In the genomic region with DNA sequence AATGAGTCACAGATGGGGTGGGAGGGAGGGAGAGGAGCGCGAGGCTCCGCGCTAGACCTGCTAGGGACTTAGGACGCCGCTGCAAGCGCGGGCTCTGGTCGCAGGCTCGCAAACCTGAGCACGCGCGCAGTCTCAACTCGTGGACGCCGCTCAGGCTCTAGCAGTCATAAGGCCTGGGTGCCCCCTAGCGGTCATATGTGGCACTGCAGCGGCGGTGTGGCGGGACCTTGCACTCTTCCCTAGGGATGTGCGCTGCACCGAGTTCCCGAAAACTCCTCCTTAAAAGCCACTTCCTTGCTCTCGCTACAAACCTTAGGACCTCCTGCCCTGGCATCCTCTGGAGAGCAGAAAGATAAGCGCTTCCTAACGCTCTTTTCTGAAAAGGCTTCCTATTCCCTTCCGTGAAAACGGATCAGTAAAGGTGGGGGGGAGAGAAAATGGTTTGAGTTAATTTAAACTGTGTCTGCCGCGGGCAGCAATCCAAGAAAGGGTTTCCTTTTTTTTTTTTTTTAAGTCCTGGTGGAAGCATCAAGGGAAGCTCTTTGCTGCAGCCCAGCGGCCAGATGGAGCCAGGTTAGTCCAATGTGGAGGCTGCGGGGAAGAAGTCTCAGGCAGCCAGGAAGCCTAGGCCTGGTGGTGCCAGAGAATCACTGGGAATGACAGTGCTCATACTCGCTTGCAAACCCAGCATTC, we compare ENCODE assay signal across 8 mouse cellular contexts. TPM values are rescaled to one million over a fixed set of nuclear protein-coding genes. Genes with fewer than 3 reads are reported as not detected.
DNase-seq lines count a peak whose midpoint lies in the region; ATAC-seq and TF ChIP-seq lines count a peak whose summit lies in the region.

No protein-coding gene starts in this region.

- no peaks in the 10 kb centered on the region for H3K4me1 ChIP-seq in bone marrow macrophage, adult 2 months (ENCODE audit: control insufficient read depth, insufficient read depth, low read length)
- H3K4me1 ChIP-seq in embryonic facial prominence, embryonic 15.5 days = peaks cover 11% of the 10 kb centered on the region
- peaks cover 12% of the 10 kb centered on the region; the same call in 1 of the 2 replicates for H3K4me1 ChIP-seq in heart, embryonic 10.5 days
- peaks cover 11% of the 10 kb centered on the region for H3K4me1 ChIP-seq in kidney, embryonic 15.5 days
- peaks cover 15% of the 10 kb centered on the region for H3K4me1 ChIP-seq in limb, embryonic 15.5 days

- peak; percentile 86 for ATAC-seq in embryonic facial prominence, embryonic 15.5 days (ENCODE audit: insufficient number of reproducible peaks, low FRiP score, low TSS enrichment, low read depth)
- ATAC-seq in kidney, embryonic 15.5 days (replicated peaks; ENCODE audit: low FRiP score) = peak; percentile 85
- ATAC-seq in limb, embryonic 15.5 days (ENCODE audit: insufficient number of reproducible peaks, low FRiP score, low TSS enrichment, low read depth) = peak; percentile 86

- DNase-seq in B cell, adult 2 months = peak; percentile 89
- peak; percentile 94 for DNase-seq in heart, embryonic 10.5 days (ENCODE audit: low spot score)
- peak; percentile 52 to 67 for DNase-seq in monocyte, adult 2 months (ENCODE audit: low read depth in 1 of 2, low spot score in 2 of 2)
- peak; percentile 66 to 78 for DNase-seq in spleen, postnatal 14 days (ENCODE audit: low spot score in 2 of 2)

- no peak for TF ChIP-seq POLR2A in bone marrow macrophage, adult 2 months (IDR thresholded peaks at IDR 0.05; ENCODE audit: borderline replicate concordance, low read depth, low read length)

- peak overlapping the region; percentile 89 for H3K4me2 ChIP-seq in embryonic facial prominence, embryonic 15.5 days (replicated peaks)
- peak overlapping the region; percentile 84 for H3K4me2 ChIP-seq in kidney, embryonic 15.5 days
- peak overlapping the region; percentile 77 for H3K4me2 ChIP-seq in limb, embryonic 15.5 days

- no peaks in the 10 kb centered on the region for H3K9me3 ChIP-seq in embryonic facial prominence, embryonic 15.5 days (replicated peaks)
- no peaks in the 10 kb centered on the region for H3K9me3 ChIP-seq in heart, embryonic 10.5 days
- H3K9me3 ChIP-seq in kidney, embryonic 15.5 days (replicated peaks) = no peaks in the 10 kb centered on the region
- H3K9me3 ChIP-seq in limb, embryonic 15.5 days = no peaks in the 10 kb centered on the region

- TF ChIP-seq CTCF in bone marrow macrophage, adult 2 months (IDR thresholded peaks at IDR 0.05; ENCODE audit: low read depth, low read length) = peak; percentile 61

- under 1% methylated on average over 31 of the region's 33 CpGs for WGBS in embryonic facial prominence, embryonic 15.5 days
- under 1% methylated on average over 33 of the region's 33 CpGs for WGBS in heart, embryonic 10.5 days
- 1% methylated on average over 33 of the region's 33 CpGs for WGBS in kidney, embryonic 15.5 days
- 1% methylated on average over 33 of the region's 33 CpGs for WGBS in limb, embryonic 15.5 days

- peak overlapping the region; percentile 39; the same call in 1 of the 2 replicates for H3K4me3 ChIP-seq in bone marrow macrophage, adult 2 months (ENCODE audit: insufficient read depth, low read length)
- H3K4me3 ChIP-seq in embryonic facial prominence, embryonic 15.5 days (replicated peaks) = peak overlapping the region; percentile 46
- peak overlapping the region; percentile 61 for H3K4me3 ChIP-seq in heart, embryonic 10.5 days
- peak overlapping the region; percentile 46 for H3K4me3 ChIP-seq in kidney, embryonic 15.5 days (replicated peaks)
- peak overlapping the region; percentile 44 for H3K4me3 ChIP-seq in limb, embryonic 15.5 days

- H3K36me3 ChIP-seq in embryonic facial prominence, embryonic 15.5 days = no peaks in the 10 kb centered on the region
- H3K36me3 ChIP-seq in heart, embryonic 10.5 days = no peaks in the 10 kb centered on the region
- no peaks in the 10 kb centered on the region for H3K36me3 ChIP-seq in kidney, embryonic 15.5 days
- H3K36me3 ChIP-seq in limb, embryonic 15.5 days = no peaks in the 10 kb centered on the region

- peak overlapping the region; percentile 28; the same call in 1 of the 2 replicates for H3K9ac ChIP-seq in embryonic facial prominence, embryonic 15.5 days
- H3K9ac ChIP-seq in kidney, embryonic 15.5 days = peak overlapping the region; percentile 43; the same call in 1 of the 2 replicates
- 0 out of 2 replicates have a peak overlapping the region, but pooled peaks have one; percentile 31 for H3K9ac ChIP-seq in limb, embryonic 15.5 days

- no peaks in the 10 kb centered on the region for H3K27me3 ChIP-seq in embryonic facial prominence, embryonic 15.5 days
- peaks cover 36% of the 10 kb centered on the region for H3K27me3 ChIP-seq in heart, embryonic 10.5 days (ENCODE audit: insufficient read depth, poor library complexity, severe bottlenecking)
- 0 out of 2 replicates have a peak, but pooled peaks cover 7% of the 10 kb centered on the region for H3K27me3 ChIP-seq in kidney, embryonic 15.5 days
- peaks cover 11% of the 10 kb centered on the region; the same call in 1 of the 2 replicates for H3K27me3 ChIP-seq in limb, embryonic 15.5 days

- H3K27ac ChIP-seq in bone marrow macrophage, adult 2 months (ENCODE audit: insufficient read depth, low read depth, low read length) = no peak overlapping the region
- peak overlapping the region; percentile 71 for H3K27ac ChIP-seq in embryonic facial prominence, embryonic 15.5 days (replicated peaks)
- peak overlapping the region; percentile 83 for H3K27ac ChIP-seq in heart, embryonic 10.5 days
- peak overlapping the region; percentile 64; the same call in 1 of the 2 replicates for H3K27ac ChIP-seq in kidney, embryonic 15.5 days
- peak overlapping the region; percentile 81 for H3K27ac ChIP-seq in limb, embryonic 15.5 days

RNA-seq across cellular contexts. Expression of a gene that starts 50.7 kb away (rescaled TPM):
- 2.1 and 2.8 TPM in 2 replicates for polyA plus RNA-seq in bone marrow macrophage, adult 2 months (2012; ENCODE audit: insufficient read depth, insufficient read length, missing spikeins)
- 8.0 and 8.3 TPM in 2 replicates for polyA plus RNA-seq in embryonic facial prominence, embryonic 15.5 days (2015; fragmentation: Nextera tagmentation; extraction: Ambion mirVana)
- 10.8 and 11.6 TPM in 2 replicates for polyA plus RNA-seq in heart, embryonic 10.5 days (2016; fragmentation: Nextera tagmentation; extraction: Ambion mirVana)
- polyA plus RNA-seq in kidney, embryonic 15.5 days (2015; fragmentation: Nextera tagmentation; extraction: Ambion mirVana) = 11.8 and 13.7 TPM in 2 replicates
- polyA plus RNA-seq in limb, embryonic 15.5 days (2015; fragmentation: Nextera tagmentation; extraction: Ambion mirVana) = 9.0 and 9.1 TPM in 2 replicates
